Comparison of ENCODE assay signal across 16 mouse cellular contexts in the genomic region with DNA sequence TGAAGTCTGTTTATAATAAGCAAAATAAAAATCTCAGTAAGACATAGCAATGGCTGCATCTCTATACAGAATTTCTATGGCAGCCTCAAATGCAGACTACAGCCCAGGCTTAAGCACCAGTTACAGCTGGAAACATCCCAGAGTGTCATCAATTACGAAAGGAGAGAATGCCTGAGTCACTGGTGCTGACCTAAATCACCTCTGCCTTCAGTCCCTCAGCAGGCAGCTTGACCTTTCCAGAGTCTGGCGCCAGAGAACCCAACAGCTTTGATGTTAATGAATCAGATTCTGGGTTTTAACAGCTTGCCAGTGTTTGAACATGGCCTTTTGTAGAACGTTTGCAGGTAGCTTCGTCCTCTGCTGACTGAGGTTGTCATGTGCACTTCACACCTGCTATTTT.
DNase-seq lines count a peak whose midpoint lies in the region; ATAC-seq and TF ChIP-seq lines count a peak whose summit lies in the region.
"Had no signal": no experiment of that assay in that cellular context is flagged by ENCODE, and none has a peak within 500 bp of the region (broad histone marks: within the 10 kb centered on the region; RNA-seq: fewer than 3 reads in every experiment).

No protein-coding gene starts in this region.

- H3K9ac ChIP-seq in stomach, postnatal 0 days (ENCODE audit: low read length) = no peak overlapping the region
- H3K9ac ChIP-seq: forebrain, embryonic 12.5 days; liver, embryonic 14.5 days had no signal

- no peak overlapping the region for H3K27ac ChIP-seq in gastrocnemius, adult 2 months
- H3K27ac ChIP-seq in stomach, postnatal 0 days (replicated peaks) = no peak overlapping the region
- H3K27ac ChIP-seq: forebrain, embryonic 12.5 days; layer of hippocampus, adult 2 months; liver, embryonic 14.5 days had no signal

- intact Hi-C loops in gastrocnemius, adult 2 months (cut with DNase I) = no loop called here

- DNase-seq in gastrocnemius, adult 2 months = peak; percentile 25
- DNase-seq in gastrocnemius, postnatal 10 days = no peak
- peak; percentile 28 for DNase-seq in Muller cell, postnatal 12 days (ENCODE audit: inconsistent ontology term)
- peak; percentile 63 to 79 for DNase-seq in adrenal gland, postnatal 36 days
- DNase-seq in hindlimb bud, embryonic 11.5 days (ENCODE audit: extremely low spot score, low read depth, low spot score) = peak; percentile 10
- DNase-seq in stomach, postnatal 0 days (ENCODE audit: low spot score) = no peak
- no peak for DNase-seq in kidney, adult 9 months
- DNase-seq in urinary bladder, postnatal 14 days (ENCODE audit: low spot score) = no peak
- DNase-seq: cerebellum, adult 9-10 months; heart, postnatal 4 days; thymus, adult 18-20 months had no signal

- no peak for TF ChIP-seq CTCF in gastrocnemius, adult 2 months (IDR thresholded peaks at IDR 0.05)
- TF ChIP-seq CTCF in stomach, postnatal 0 days (IDR thresholded peaks at IDR 0.05; ENCODE audit: low read depth) = no peak

- no peaks in the 10 kb centered on the region for H3K9me3 ChIP-seq in stomach, postnatal 0 days (ENCODE audit: control insufficient read depth, low read length)
- H3K9me3 ChIP-seq: forebrain, embryonic 12.5 days had no signal

- no peak overlapping the region for H3K4me3 ChIP-seq in gastrocnemius, adult 2 months
- no peak overlapping the region for H3K4me3 ChIP-seq in stomach, postnatal 0 days (ENCODE audit: low read depth, low read length)
- H3K4me3 ChIP-seq: forebrain, embryonic 12.5 days; layer of hippocampus, adult 2 months had no signal

- no peak for ATAC-seq in stomach, postnatal 0 days (ENCODE audit: low FRiP score, low TSS enrichment)
- ATAC-seq: lung, postnatal 0 days had no signal

- TF ChIP-seq EP300 in stomach, postnatal 0 days (optimal IDR thresholded peaks at IDR 0.05) = no peak

- no peaks in the 10 kb centered on the region for H3K27me3 ChIP-seq in stomach, postnatal 0 days (ENCODE audit: control insufficient read depth, insufficient read depth, low read length)
- H3K27me3 ChIP-seq: CH12.LX; forebrain, embryonic 12.5 days had no signal

- H3K36me3 ChIP-seq in stomach, postnatal 0 days (ENCODE audit: control insufficient read depth, insufficient read depth, low read length) = no peaks in the 10 kb centered on the region
- H3K36me3 ChIP-seq: forebrain, embryonic 12.5 days had no signal

- H3K4me2 ChIP-seq in stomach, postnatal 0 days (replicated peaks; ENCODE audit: low read depth) = no peak overlapping the region
- H3K4me2 ChIP-seq: forebrain, embryonic 12.5 days had no signal

- WGBS in stomach, postnatal 0 days = 22% methylated on average over 4 of the region's 4 CpGs

- H3K4me1 ChIP-seq in stomach, postnatal 0 days (replicated peaks; ENCODE audit: control insufficient read depth, insufficient read depth) = no peaks in the 10 kb centered on the region

Comparison
In these comparisons a context has a peak if more than half of its experiments do, and no peak if none do; other contexts are left out.
1. DNase-seq: peak in gastrocnemius, adult 2 months (single experiment), Muller cell, postnatal 12 days (single experiment), adrenal gland, postnatal 36 days (2 of 2) and hindlimb bud, embryonic 11.5 days (single experiment); none in gastrocnemius, postnatal 10 days (single experiment), stomach, postnatal 0 days (single experiment), kidney, adult 9 months (single experiment) and urinary bladder, postnatal 14 days (single experiment).